Mouse (Mus musculus) forebrain, embryonic 14.5 days (tissue): ENCODE measurements around the gene Ptgfrn. TPM values are rescaled to one million over a fixed set of nuclear protein-coding genes. Genes with fewer than 3 reads are reported as not detected.

Experiments
- ATAC-seq: fragments of 200-750 bp; cut with Nextera tagmentation; 2 replicates; pipeline ENCODE4 v1.8.0; 2017; ENCODE audit warnings: mild to moderate bottlenecking, moderate library complexity
- DNase-seq: peaks from one replicate; pipeline ENCODE4 v3.0.0-alpha.2; 2015; ENCODE audit warnings: low spot score
- H3K27ac ChIP-seq: fragments of 300-500 bp; sonication (generic); 2 replicates; pipeline ENCODE4 v1.5.1; 2014; ENCODE audit warnings: low read depth, mild to moderate bottlenecking, control low read depth, low read length, moderate library complexity
- H3K27me3 ChIP-seq: fragments of 300-500 bp; sonication (generic); replicated peaks from 2 replicates; pipeline ENCODE4 v1.6.1; 2014; ENCODE audit warnings: low read length, control low read depth, mixed read lengths; ENCODE audit not compliant: control insufficient read depth, insufficient read depth
- H3K36me3 ChIP-seq: fragments of 300-500 bp; sonication (generic); 2 replicates; pipeline ENCODE4 v1.6.1; 2014; ENCODE audit warnings: low read length, control low read depth; ENCODE audit not compliant: control insufficient read depth, insufficient read depth
- H3K4me1 ChIP-seq: fragments of 300-500 bp; sonication (generic); 2 replicates; pipeline ENCODE4 v1.6.1; 2014; ENCODE audit warnings: antibody characterized with exemption, low read length, control low read depth; ENCODE audit not compliant: control insufficient read depth, insufficient read depth
- H3K4me2 ChIP-seq: fragments of 300-500 bp; sonication (generic); 2 replicates; pipeline ENCODE4 v1.6.1; 2014; ENCODE audit warnings: mild to moderate bottlenecking, control low read depth, low read length
- H3K4me3 ChIP-seq: fragments of 300-500 bp; sonication (generic); 2 replicates; pipeline ENCODE4 v1.5.1; 2014; ENCODE audit warnings: low read depth, low read length, control low read depth
- H3K9ac ChIP-seq: fragments of 300-500 bp; sonication (generic); 2 replicates; pipeline ENCODE4 v1.6.1; 2014; ENCODE audit warnings: mild to moderate bottlenecking, low read length, control low read depth, moderate library complexity
- H3K9me3 ChIP-seq: fragments of 300-500 bp; sonication (generic); replicated peaks from 2 replicates; pipeline ENCODE4 v1.6.1; 2016; ENCODE audit warnings: low read length, control low read depth, mixed read lengths; ENCODE audit not compliant: control insufficient read depth
- WGBS: fragments of 180-500 bp; shearing (Covaris S2); extraction: QIAGEN DNeasy Blood & Tissue Kit; methylation state at CpG from one replicate; pipeline ENCODE4 v1.1.7; 2014; 5-methylcytosine and 5-hydroxymethylcytosine counted together
- polyA plus RNA-seq: library from polyadenylated mRNA; unstranded; fragments of >200 nt; fragmentation: Nextera tagmentation; extraction: Ambion mirVana; gene quantifications from 2 replicates; pipeline ENCODE4 v1.2.1, GENCODE M21; 2014

The Ptgfrn gene
- polyA plus RNA-seq, 1 experiment from 2014 or later: 4.5 TPM

DNA sequence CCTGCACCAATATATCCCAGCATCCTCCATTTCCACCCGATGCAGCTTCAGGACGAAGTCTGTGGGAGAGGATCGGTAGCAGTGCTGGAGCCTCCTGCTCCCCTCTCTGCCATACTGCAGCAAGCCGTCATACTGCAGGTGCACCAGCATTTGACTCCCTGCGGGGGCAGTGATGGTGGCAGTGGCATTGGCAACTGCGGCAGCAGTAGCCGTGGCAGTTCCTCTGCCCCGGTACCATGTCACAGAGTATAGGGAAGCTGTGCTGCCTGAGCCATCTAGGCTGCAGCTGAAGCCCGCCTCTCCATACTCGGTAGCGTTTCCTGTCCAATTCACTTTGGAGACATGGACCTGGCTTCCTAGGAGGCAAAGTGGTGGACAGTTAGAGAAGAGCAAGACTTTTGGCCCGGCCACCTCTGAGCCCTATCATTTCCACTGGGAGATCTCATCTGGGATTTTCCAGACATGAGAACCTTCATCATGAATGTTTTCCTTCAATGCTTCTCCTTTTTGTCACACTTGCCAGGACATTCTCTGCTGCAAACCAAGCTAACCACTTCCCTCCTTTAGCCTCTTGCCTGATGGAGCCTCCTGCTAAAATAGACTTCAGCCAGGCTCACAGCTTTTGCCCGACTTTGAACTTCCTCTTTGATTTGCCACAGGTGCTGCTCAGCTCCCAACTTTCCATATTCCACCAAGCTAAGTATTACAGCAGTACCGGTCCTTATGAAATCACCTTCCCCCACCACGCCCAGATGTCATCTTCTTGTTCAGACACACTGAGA, 106.3 kb downstream of the Ptgfrn start:
- H3K36me3 ChIP-seq: no peaks in the 10 kb centered on the region

DNA sequence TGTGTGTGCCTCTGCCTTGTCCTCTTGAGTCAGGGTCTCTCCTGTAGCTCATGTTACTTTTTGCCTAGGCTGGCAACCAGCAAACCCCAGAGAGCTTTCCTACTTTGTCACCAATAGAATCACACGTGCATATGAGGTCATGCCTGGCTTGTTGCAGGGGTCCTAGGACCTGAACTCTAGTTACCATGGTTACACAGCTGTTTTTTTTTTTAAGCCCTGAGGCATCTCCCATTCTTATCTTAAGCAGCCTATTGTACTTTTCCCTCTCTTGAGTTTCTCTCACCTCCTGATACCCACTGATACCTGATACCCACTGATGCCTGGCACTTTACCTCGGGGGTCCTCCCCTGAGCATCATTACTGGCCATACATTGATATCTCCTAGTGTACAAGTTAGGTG, 110.3 kb downstream of the Ptgfrn start:
- H3K4me1 ChIP-seq: no peaks in the 10 kb centered on the region
- no peaks in the 10 kb centered on the region for H3K27me3 ChIP-seq
- no peaks in the 10 kb centered on the region for H3K9me3 ChIP-seq
- no peak overlapping the region for H3K4me3 ChIP-seq
- H3K36me3 ChIP-seq: no peaks in the 10 kb centered on the region
- no peak for DNase-seq
- no peak overlapping the region for H3K4me2 ChIP-seq
- ATAC-seq: no peak
- WGBS: 28% methylated on average over 2 of the region's 2 CpGs
- H3K9ac ChIP-seq: no peak overlapping the region
- no peak overlapping the region for H3K27ac ChIP-seq

More for the DNA sequence above, 106.3 kb downstream of the Ptgfrn start:
- no peaks in the 10 kb centered on the region for H3K4me1 ChIP-seq
- H3K9ac ChIP-seq: no peak overlapping the region
- H3K4me3 ChIP-seq: no peak overlapping the region
- ATAC-seq (no peak), DNase-seq (no peak)
- H3K27me3 ChIP-seq: no peaks in the 10 kb centered on the region
- no peaks in the 10 kb centered on the region for H3K9me3 ChIP-seq
- 89% methylated on average over 15 of the region's 15 CpGs for WGBS
- no peak overlapping the region for H3K4me2 ChIP-seq
- no peak overlapping the region for H3K27ac ChIP-seq

DNA sequence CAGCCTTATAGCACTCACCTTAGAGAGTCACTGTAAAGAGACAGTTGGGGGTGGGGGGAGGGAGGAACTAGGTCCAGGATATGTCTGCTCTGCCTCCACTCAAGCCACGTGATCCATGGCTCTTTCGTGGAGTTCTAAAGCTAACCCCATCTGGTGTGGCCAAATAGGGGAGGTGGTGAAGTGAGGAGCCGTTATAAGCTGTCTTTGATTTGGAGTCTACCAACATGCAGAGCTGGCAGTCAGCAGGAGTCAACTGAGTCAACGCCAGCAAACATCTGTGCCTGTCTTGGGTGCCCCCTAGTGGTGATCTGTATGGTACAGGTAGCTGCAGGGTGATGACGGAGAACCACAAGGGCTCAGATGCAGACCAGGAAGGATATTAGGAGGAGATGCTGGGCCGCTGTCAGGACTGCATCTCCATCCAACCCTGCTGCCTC, 111.2 kb downstream of the Ptgfrn start:
- Histone ChIP-seq H3K27ac (no peak overlapping the region), H3K36me3 (no peaks in the 10 kb centered on the region), H3K4me2 (no peak overlapping the region), H3K27me3 (no peaks in the 10 kb centered on the region), H3K4me3 (no peak overlapping the region), H3K9me3 (no peaks in the 10 kb centered on the region), H3K4me1 (no peaks in the 10 kb centered on the region), H3K9ac (no peak overlapping the region)
- 19% methylated on average over 6 of the region's 6 CpGs for WGBS
- DNase-seq: peak; percentile 71
- peak; percentile 63 for ATAC-seq

DNA sequence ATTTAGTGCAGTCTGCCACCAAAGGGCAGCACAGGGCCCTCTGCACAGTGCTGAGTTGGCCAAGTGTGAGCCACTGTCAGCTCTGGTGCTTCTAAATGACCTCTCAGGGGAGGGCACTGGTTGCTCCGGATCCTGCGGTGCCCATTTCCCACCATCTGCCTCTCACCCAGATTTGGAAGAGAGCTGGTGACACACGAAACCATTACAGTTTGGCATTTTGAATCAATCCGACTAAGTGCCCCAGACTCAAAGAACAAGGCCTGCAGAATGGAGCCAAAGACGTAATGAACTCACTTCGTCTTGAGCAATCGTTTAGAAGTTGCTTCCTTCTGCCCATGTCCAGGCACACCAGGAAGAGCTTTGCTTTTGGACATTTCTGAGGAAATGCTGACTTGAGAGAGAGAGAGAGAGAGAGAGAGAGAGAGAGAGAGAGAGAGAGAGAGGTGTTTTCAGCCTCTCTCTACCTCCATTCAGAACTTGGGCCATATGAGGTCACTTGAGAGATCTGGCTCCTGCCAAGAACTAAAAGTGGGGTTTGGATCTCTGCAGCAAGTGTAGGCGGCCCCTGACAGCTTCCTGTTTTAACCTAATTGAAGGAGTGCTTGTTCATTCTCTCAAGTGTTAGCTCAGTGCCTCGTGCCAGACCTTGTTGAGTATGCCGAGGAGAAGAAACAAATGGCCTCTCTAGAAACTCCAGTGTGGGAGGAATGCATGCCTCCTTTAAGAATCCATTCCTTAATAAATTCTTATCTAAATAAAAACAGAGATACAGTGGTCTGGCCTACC, 112.1 kb downstream of the Ptgfrn start:
- Histone ChIP-seq H3K4me3 (no peak overlapping the region), H3K4me1 (no peaks in the 10 kb centered on the region), H3K27me3 (no peaks in the 10 kb centered on the region), H3K9me3 (no peaks in the 10 kb centered on the region), H3K27ac (no peak overlapping the region), H3K9ac (no peak overlapping the region), H3K36me3 (no peaks in the 10 kb centered on the region), H3K4me2 (no peak overlapping the region)
- WGBS: 78% methylated on average over 10 of the region's 10 CpGs
- DNase-seq (peak; percentile 35), ATAC-seq (peak; percentile 16; the same call in 1 of the 2 replicates)

DNA sequence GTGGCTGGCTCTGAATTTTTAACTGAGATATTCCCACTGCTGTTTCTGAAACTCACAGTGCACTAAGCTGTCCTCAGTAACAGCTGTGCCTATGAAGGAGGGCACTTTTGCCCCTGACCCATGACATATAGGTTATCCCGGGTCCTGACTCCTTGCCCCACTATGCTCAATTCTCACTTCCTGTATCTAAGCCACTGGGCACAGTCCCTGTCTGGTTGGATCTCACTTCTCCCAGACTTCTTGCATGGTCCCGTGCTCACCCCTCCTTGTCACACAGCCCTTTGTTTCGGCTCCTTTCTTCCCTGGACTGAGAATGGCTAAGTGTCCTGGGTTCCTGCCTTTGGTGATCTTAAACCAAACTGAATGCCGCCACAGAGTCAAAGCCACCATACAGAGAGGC, 115.8 kb downstream of the Ptgfrn start:
- H3K9me3 ChIP-seq: no peaks in the 10 kb centered on the region
- no peaks in the 10 kb centered on the region for H3K36me3 ChIP-seq
- no peak overlapping the region for H3K9ac ChIP-seq
- no peak overlapping the region for H3K4me2 ChIP-seq
- ATAC-seq: no peak
- no peak for DNase-seq
- 71% methylated on average over 4 of the region's 4 CpGs for WGBS
- H3K4me3 ChIP-seq: no peak overlapping the region
- H3K4me1 ChIP-seq: peaks cover 2% of the 10 kb centered on the region
- H3K27me3 ChIP-seq: no peaks in the 10 kb centered on the region
- H3K27ac ChIP-seq: no peak overlapping the region

DNA sequence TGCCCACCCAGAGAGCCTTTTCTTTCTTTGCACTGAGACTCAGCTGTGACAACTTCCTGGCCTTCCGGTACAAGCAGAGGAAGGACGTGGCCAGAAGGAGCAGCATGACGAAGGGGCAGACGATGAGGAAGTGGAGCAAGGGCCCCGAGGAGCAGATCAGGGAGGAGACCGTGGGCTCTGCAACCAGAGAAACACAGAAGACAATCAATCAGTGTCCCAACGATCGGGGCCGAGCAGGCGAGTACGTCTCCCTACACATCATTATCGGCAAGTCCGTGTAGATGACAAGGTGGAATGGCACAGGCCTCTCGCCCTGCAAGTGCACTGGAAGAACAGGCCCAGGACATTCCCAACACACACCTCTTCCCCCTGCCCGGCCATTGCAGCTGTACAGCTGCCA, 116.4 kb downstream of the Ptgfrn start:
- 89% methylated on average over 15 of the region's 15 CpGs for WGBS
- peaks cover 5% of the 10 kb centered on the region for H3K4me1 ChIP-seq

DNA sequence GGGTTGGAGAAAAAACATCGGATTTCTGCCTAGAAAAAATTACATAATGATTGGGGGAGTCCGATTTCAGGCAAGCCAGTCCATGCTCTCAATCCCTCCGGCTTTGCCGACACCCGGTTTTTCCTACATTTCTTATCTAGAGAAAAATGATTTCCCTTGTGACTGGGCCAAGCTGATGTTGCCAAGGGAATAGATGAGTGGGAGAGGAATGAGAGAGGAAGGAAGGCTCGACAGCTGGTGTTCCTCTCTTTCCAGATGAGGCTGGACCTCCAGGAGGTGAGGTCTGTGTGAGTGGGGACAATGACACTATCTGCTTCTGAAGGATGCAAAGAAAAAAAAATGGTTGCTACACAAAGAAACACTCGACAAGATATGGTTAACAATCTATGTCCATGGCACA, 116.9 kb downstream of the Ptgfrn start:
- Histone ChIP-seq H3K9me3 (no peaks in the 10 kb centered on the region), H3K4me2 (no peak overlapping the region), H3K36me3 (no peaks in the 10 kb centered on the region), H3K4me1 (peaks cover 5% of the 10 kb centered on the region), H3K9ac (no peak overlapping the region), H3K27me3 (no peaks in the 10 kb centered on the region), H3K27ac (no peak overlapping the region), H3K4me3 (no peak overlapping the region)
- DNase-seq (no peak), ATAC-seq (no peak)
- WGBS: 90% methylated on average over 7 of the region's 7 CpGs

More for the DNA sequence above, 116.4 kb downstream of the Ptgfrn start:
- ATAC-seq (no peak), DNase-seq (no peak)
- H3K9me3 ChIP-seq: no peaks in the 10 kb centered on the region
- H3K4me2 ChIP-seq: no peak overlapping the region
- no peak overlapping the region for H3K4me3 ChIP-seq
- H3K27me3 ChIP-seq: no peaks in the 10 kb centered on the region
- no peaks in the 10 kb centered on the region for H3K36me3 ChIP-seq
- H3K9ac ChIP-seq: no peak overlapping the region
- no peak overlapping the region for H3K27ac ChIP-seq
